Mouse (Mus musculus) intestine, postnatal 0 days (tissue): Measurements from ENCODE around the gene Gga1. TPM values are rescaled to one million over a fixed set of nuclear protein-coding genes. Genes with fewer than 3 reads are reported as not detected.

ENCODE experiments used
- ATAC-seq: fragments of 200-750 bp; cut with Nextera tagmentation; 2 replicates; pipeline ENCODE4 v1.8.0; 2017; ENCODE audit warnings: mild to moderate bottlenecking, moderate TSS enrichment, moderate library complexity
- H3K27ac ChIP-seq: fragments of 300-500 bp; sonication (generic); 2 replicates; pipeline ENCODE4 v1.5.1; 2014; ENCODE audit warnings: mild to moderate bottlenecking, low read depth, low read length, moderate library complexity
- H3K27me3 ChIP-seq: fragments of 300-500 bp; sonication (generic); replicated peaks from 2 replicates; pipeline ENCODE4 v1.6.1; 2014; ENCODE audit warnings: low read length, mixed read lengths; ENCODE audit not compliant: control insufficient read depth, insufficient read depth
- H3K36me3 ChIP-seq: fragments of 300-500 bp; sonication (generic); 2 replicates; pipeline ENCODE4 v1.6.1; 2014; ENCODE audit warnings: mild to moderate bottlenecking, moderate library complexity; ENCODE audit not compliant: control insufficient read depth, insufficient read depth
- H3K4me1 ChIP-seq: fragments of 300-500 bp; sonication (generic); replicated peaks from 2 replicates; pipeline ENCODE4 v1.6.1; 2014; ENCODE audit warnings: antibody characterized with exemption, low read length, mixed read lengths; ENCODE audit not compliant: control insufficient read depth, insufficient read depth
- H3K4me2 ChIP-seq: fragments of 300-500 bp; sonication (generic); replicated peaks from 2 replicates; pipeline ENCODE4 v1.6.1; 2014; ENCODE audit warnings: low read depth, mild to moderate bottlenecking, moderate library complexity
- H3K4me3 ChIP-seq: fragments of 300-500 bp; sonication (generic); 2 replicates; pipeline ENCODE4 v1.5.1; 2014; ENCODE audit warnings: low read depth, low read length
- H3K9ac ChIP-seq: fragments of 300-500 bp; sonication (generic); 2 replicates; pipeline ENCODE4 v1.6.1; 2014; ENCODE audit warnings: mild to moderate bottlenecking, low read depth, low read length
- H3K9me3 ChIP-seq: fragments of 300-500 bp; sonication (generic); 2 replicates; pipeline ENCODE4 v1.6.1; 2016; ENCODE audit warnings: mixed run types; ENCODE audit not compliant: control insufficient read depth
- CTCF ChIP-seq: sonication (generic); IDR thresholded peaks from 2 replicates; pipeline ENCODE4 v1.5.1; 2016; ENCODE audit warnings: low read depth, mild to moderate bottlenecking, control low read depth, antibody characterized with exemption, moderate library complexity
- WGBS: fragments of 180-500 bp; shearing (Covaris S2); extraction: QIAGEN DNeasy Blood & Tissue Kit; methylation state at CpG from one replicate; pipeline ENCODE4 v1.1.7; 2014; 5-methylcytosine and 5-hydroxymethylcytosine counted together
- polyA plus RNA-seq: library from polyadenylated mRNA; unstranded; fragments of >200 nt; fragmentation: Nextera tagmentation; extraction: Ambion mirVana; gene quantifications from 2 replicates; pipeline ENCODE4 v1.2.1, GENCODE M21; 2015

The Gga1 gene
- polyA plus RNA-seq, 1 experiment from 2014 or later, result 40.1 TPM

DNA sequence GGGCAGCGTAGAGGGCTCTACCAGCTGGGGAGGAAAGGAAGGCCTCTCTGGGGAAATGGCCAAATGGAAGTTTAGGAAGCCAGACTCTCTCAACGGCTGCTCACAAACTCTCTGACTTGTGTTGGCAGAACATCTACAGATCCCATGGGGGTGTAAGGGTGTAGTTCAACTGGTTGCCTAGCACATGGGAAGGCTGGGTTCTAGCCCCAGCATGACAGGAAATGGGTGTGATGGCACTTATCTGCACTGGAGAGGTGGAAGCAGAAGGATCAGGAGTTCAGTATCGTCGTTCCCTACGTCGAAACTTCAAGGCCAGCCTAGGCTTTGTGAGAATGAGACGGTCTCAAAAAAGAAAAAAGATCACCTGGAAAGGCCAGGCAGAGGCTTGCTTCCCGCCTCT lies 32.0 kb downstream of the Gga1 start:
- 78% methylated on average over 8 of the region's 8 CpGs for WGBS
- no peak for ATAC-seq
- Histone ChIP-seq H3K27ac (no peak overlapping the region), H3K36me3 (peaks cover 31% of the 10 kb centered on the region; the same call in 1 of the 2 replicates), H3K4me3 (no peak overlapping the region), H3K4me1 (0 out of 2 replicates have a peak, but pooled peaks cover 1% of the 10 kb centered on the region), H3K9ac (no peak overlapping the region), H3K4me2 (no peak overlapping the region), H3K27me3 (no peaks in the 10 kb centered on the region), H3K9me3 (no peaks in the 10 kb centered on the region)
- no peak for TF ChIP-seq CTCF

DNA sequence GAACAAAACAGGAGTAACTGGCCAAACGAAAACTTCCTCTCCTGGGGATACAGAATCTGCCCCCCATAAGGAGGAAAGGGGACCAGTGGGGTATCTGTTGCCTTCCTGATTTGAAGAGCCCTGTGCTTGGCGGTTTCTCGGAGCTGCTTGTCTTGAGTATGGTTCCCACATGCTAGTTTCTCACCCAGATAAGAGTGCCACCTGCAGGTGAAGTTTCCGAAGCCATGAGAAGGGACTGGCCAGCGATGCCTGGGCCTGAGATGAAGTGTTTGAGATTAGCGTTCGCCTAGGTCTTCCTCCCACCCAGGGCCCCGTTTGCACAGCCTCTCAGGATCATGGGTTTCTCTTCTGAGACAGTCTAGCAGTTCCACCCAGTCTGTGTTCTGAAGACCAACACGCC lies 35.0 kb downstream of the Gga1 start:
- Histone ChIP-seq H3K27me3 (peaks cover 7% of the 10 kb centered on the region; the same call in 1 of the 2 replicates), H3K4me2 (no peak overlapping the region), H3K4me1 (0 out of 2 replicates have a peak, but pooled peaks cover 4% of the 10 kb centered on the region), H3K9ac (no peak overlapping the region), H3K36me3 (peaks cover 20% of the 10 kb centered on the region; the same call in 1 of the 2 replicates), H3K9me3 (no peaks in the 10 kb centered on the region), H3K4me3 (no peak overlapping the region), H3K27ac (no peak overlapping the region)
- ATAC-seq, result no peak
- WGBS, result 37% methylated on average over 9 of the region's 9 CpGs
- peak; percentile 74 for TF ChIP-seq CTCF

DNA sequence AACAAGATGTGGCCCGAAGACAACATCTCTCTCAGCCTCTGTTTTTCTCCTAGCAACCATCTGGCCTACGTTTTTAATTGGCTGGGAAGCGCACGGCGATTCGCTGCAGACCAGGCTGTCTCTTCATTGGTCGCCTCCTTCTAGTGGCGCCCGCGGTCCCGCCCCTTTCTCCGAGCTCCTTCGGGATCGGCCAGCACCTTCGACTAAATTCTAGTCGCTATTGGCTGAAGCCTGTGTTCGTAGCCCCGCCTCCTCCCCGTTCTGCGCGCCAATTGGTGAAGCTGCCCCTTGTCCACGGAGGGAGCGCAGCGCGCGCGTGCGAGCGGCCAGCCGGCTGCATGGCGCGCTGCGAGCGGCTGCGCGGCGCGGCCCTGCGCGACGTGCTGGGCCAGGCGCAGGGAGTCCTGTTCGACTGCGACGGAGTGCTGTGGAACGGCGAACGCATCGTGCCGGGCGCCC lies 36.7 kb downstream of the Gga1 start, which contains the start of gene Pdxp:
Gene Pdxp (plus strand): TSS at position 288 of the 459 bp plus-strand sequence.
- H3K4me3 ChIP-seq, result peak within 1 kb of the TSS; percentile 45
- peaks cover 3% of the 10 kb centered on the region; the same call in 1 of the 2 replicates for H3K36me3 ChIP-seq
- WGBS, result under 1% methylated on average over 51 of the region's 51 CpGs
- peak within 1 kb of the TSS; percentile 83 for H3K4me2 ChIP-seq
- TF ChIP-seq CTCF, result no peak
- peak; percentile 88 for ATAC-seq
- H3K27me3 ChIP-seq, result peaks cover 7% of the 10 kb centered on the region; the same call in 1 of the 2 replicates
- peak within 1 kb of the TSS; percentile 28 for H3K9ac ChIP-seq
- no peak within 1 kb of the TSS; the same call in 1 of the 2 replicates for H3K27ac ChIP-seq
- 0 out of 2 replicates have a peak, but pooled peaks cover 4% of the 10 kb centered on the region for H3K4me1 ChIP-seq
- H3K9me3 ChIP-seq, result no peaks in the 10 kb centered on the region

GRCm38 (mm10) chr15:78914091-78914822 lies 37.3 kb downstream of the Gga1 start:
- Histone ChIP-seq H3K4me1 (0 out of 2 replicates have a peak, but pooled peaks cover 4% of the 10 kb centered on the region), H3K27me3 (peaks cover 7% of the 10 kb centered on the region; the same call in 1 of the 2 replicates), H3K36me3 (peaks cover 3% of the 10 kb centered on the region), H3K9me3 (no peaks in the 10 kb centered on the region), H3K4me2 (peak overlapping the region; percentile 83), H3K9ac (peak overlapping the region; percentile 28), H3K27ac (no peak overlapping the region; the same call in 1 of the 2 replicates), H3K4me3 (peak overlapping the region; percentile 45)
- no peak for TF ChIP-seq CTCF
- 1% methylated on average over 72 of the region's 87 CpGs for WGBS
- ATAC-seq, result peak; percentile 63

GRCm38 (mm10) chr15:78914823-78915659 lies 38.1 kb downstream of the Gga1 start:
- Histone ChIP-seq H3K9ac (no peak overlapping the region), H3K36me3 (peaks cover 3% of the 10 kb centered on the region)
- no peak for ATAC-seq

More at GRCm38 (mm10) chr15:78914823-78915659, 38.1 kb downstream of the Gga1 start:
- Histone ChIP-seq H3K27ac (no peak overlapping the region), H3K9me3 (no peaks in the 10 kb centered on the region), H3K4me2 (peak overlapping the region; percentile 83), H3K4me1 (0 out of 2 replicates have a peak, but pooled peaks cover 4% of the 10 kb centered on the region), H3K27me3 (peaks cover 7% of the 10 kb centered on the region; the same call in 1 of the 2 replicates), H3K4me3 (peak overlapping the region; percentile 45; the same call in 1 of the 2 replicates)
- 63% methylated on average over 8 of the region's 8 CpGs for WGBS
- TF ChIP-seq CTCF, result no peak
